In the genomic region with DNA sequence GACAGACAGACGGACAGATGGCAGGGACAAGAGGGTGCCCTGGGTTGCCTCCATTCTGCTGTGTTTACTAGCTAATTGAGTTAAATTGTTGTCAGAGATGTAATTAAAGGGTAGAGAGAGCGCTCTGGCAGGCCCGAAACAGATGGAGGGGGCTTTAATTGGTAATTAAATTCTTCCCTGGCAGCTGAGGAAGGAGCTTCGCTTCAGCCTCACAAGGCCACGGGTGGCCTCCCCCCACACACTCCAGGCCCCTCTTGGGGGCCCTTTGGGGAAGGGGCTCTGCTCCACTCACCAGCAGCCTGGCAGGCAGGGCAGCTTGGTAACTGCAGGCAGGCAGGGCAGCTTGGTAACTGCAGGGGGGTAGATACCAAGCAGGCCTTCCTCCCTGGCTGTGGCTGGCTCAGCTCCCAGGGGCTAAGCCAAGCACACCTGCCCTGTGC, we compare ENCODE assay signal across 12 mouse cellular contexts. TPM values are rescaled to one million over a fixed set of nuclear protein-coding genes. Genes with fewer than 3 reads are reported as not detected.
DNase-seq lines count a peak whose midpoint lies in the region; ATAC-seq and TF ChIP-seq lines count a peak whose summit lies in the region.
"Had no signal": no experiment of that assay in that cellular context is flagged by ENCODE, and none has a peak within 500 bp of the region (broad histone marks: within the 10 kb centered on the region; RNA-seq: fewer than 3 reads in every experiment).

No protein-coding gene starts in this region.

- no peaks in the 10 kb centered on the region for H3K4me1 ChIP-seq in kidney, postnatal 0 days (replicated peaks; ENCODE audit: insufficient read depth, low read length)
- peaks cover 46% of the 10 kb centered on the region for H3K4me1 ChIP-seq in forebrain, embryonic 13.5 days
- H3K4me1 ChIP-seq in limb, embryonic 12.5 days (replicated peaks): peaks cover 9% of the 10 kb centered on the region
- H3K4me1 ChIP-seq: heart, embryonic 15.5 days had no signal

- H3K4me2 ChIP-seq in kidney, postnatal 0 days (ENCODE audit: low read length): no peak overlapping the region
- peak overlapping the region; percentile 35 for H3K4me2 ChIP-seq in forebrain, embryonic 13.5 days
- H3K4me2 ChIP-seq in limb, embryonic 12.5 days: no peak overlapping the region
- H3K4me2 ChIP-seq: heart, embryonic 15.5 days had no signal

- no peaks in the 10 kb centered on the region for H3K27me3 ChIP-seq in kidney, postnatal 0 days (ENCODE audit: insufficient read depth, low read length)
- H3K27me3 ChIP-seq in forebrain, embryonic 13.5 days: no peaks in the 10 kb centered on the region
- no peaks in the 10 kb centered on the region for H3K27me3 ChIP-seq in limb, embryonic 12.5 days
- H3K27me3 ChIP-seq: heart, embryonic 15.5 days had no signal

- 39% methylated on average over 5 of the region's 5 CpGs for WGBS in kidney, postnatal 0 days
- WGBS in forebrain, embryonic 13.5 days: 6% methylated on average over 5 of the region's 5 CpGs
- WGBS in limb, embryonic 12.5 days: 8% methylated on average over 5 of the region's 5 CpGs

- DNase-seq in kidney, postnatal 0 days (ENCODE audit: low spot score): no peak
- DNase-seq in kidney, postnatal 36 days: no peak
- peak; percentile 80 for DNase-seq in retina, embryonic 14.5 days (ENCODE audit: low spot score)
- DNase-seq in adipocyte (ENCODE audit: low spot score): no peak
- DNase-seq in kidney, adult 18-20 months: no peak
- DNase-seq in left cerebral cortex, postnatal 25 days (ENCODE audit: low spot score in 2 of 2): no peak
- DNase-seq: kidney, adult 9 months; lung, adult 2 months had no signal

- no peak for TF ChIP-seq CTCF in kidney, postnatal 0 days (IDR thresholded peaks at IDR 0.05; ENCODE audit: low read depth)

- H3K27ac ChIP-seq in kidney, postnatal 0 days: no peak overlapping the region
- H3K27ac ChIP-seq in forebrain, embryonic 13.5 days: peak overlapping the region; percentile 96
- H3K27ac ChIP-seq in limb, embryonic 12.5 days: no peak overlapping the region
- H3K27ac ChIP-seq: heart, embryonic 15.5 days had no signal

- intact Hi-C loops in left cerebral cortex, postnatal 25 days (cut with DNase I): no loop called here

- 0 out of 2 replicates have a peak overlapping the region, but pooled peaks have one; percentile 14 for H3K9ac ChIP-seq in kidney, postnatal 0 days (ENCODE audit: low read depth, low read length)
- peak overlapping the region; percentile 52 for H3K9ac ChIP-seq in forebrain, embryonic 13.5 days
- peak overlapping the region; percentile 47 for H3K9ac ChIP-seq in limb, embryonic 12.5 days (replicated peaks)
- H3K9ac ChIP-seq: heart, embryonic 15.5 days had no signal

- ATAC-seq in kidney, postnatal 0 days (replicated peaks; ENCODE audit: low FRiP score, low read depth): no peak
- ATAC-seq in forebrain, embryonic 13.5 days: peak; percentile 96
- no peak for ATAC-seq in limb, embryonic 12.5 days (ENCODE audit: insufficient number of reproducible peaks, insufficient read depth, low FRiP score, low TSS enrichment, low read depth)

- no peaks in the 10 kb centered on the region for H3K36me3 ChIP-seq in kidney, postnatal 0 days (ENCODE audit: insufficient read depth, low read length)
- no peaks in the 10 kb centered on the region for H3K36me3 ChIP-seq in forebrain, embryonic 13.5 days (ENCODE audit: poor library complexity, severe bottlenecking)
- H3K36me3 ChIP-seq in limb, embryonic 12.5 days: no peaks in the 10 kb centered on the region
- H3K36me3 ChIP-seq: heart, embryonic 15.5 days had no signal

- H3K4me3 ChIP-seq in kidney, postnatal 0 days (replicated peaks; ENCODE audit: low read depth, low read length): no peak overlapping the region
- H3K4me3 ChIP-seq in forebrain, embryonic 13.5 days: no peak overlapping the region
- no peak overlapping the region for H3K4me3 ChIP-seq in limb, embryonic 12.5 days (replicated peaks)
- H3K4me3 ChIP-seq: heart, embryonic 15.5 days had no signal

- H3K9me3 ChIP-seq in kidney, postnatal 0 days (replicated peaks; ENCODE audit: low read length): no peaks in the 10 kb centered on the region
- no peaks in the 10 kb centered on the region for H3K9me3 ChIP-seq in forebrain, embryonic 13.5 days (replicated peaks)
- H3K9me3 ChIP-seq in limb, embryonic 12.5 days: no peaks in the 10 kb centered on the region
- H3K9me3 ChIP-seq: heart, embryonic 15.5 days had no signal

RNA-seq across cellular contexts. Expression of a gene that starts 30.4 kb away (rescaled TPM):
- 77.8 and 81.6 TPM in 2 replicates for polyA plus RNA-seq in kidney, postnatal 0 days (2015; fragmentation: Nextera tagmentation; extraction: Ambion mirVana)
- 102 and 104 TPM in 2 replicates for polyA plus RNA-seq in forebrain, embryonic 13.5 days (2015; fragmentation: Nextera tagmentation; extraction: Ambion mirVana)
- 87.8 and 89.6 TPM in 2 replicates for polyA plus RNA-seq in limb, embryonic 12.5 days (2016; fragmentation: Nextera tagmentation; extraction: Ambion mirVana)
- total RNA-seq in left cerebral cortex, postnatal 25 days (2021): 10 to 100 TPM; 28.1 to 32.3 TPM

RNA-seq across cellular contexts. Expression of a gene that starts 36.3 kb away (rescaled TPM):
- polyA plus RNA-seq in kidney, postnatal 0 days (2015; fragmentation: Nextera tagmentation; extraction: Ambion mirVana): 125 TPM in 2 replicates
- polyA plus RNA-seq in forebrain, embryonic 13.5 days (2015; fragmentation: Nextera tagmentation; extraction: Ambion mirVana): 12.3 and 13.8 TPM in 2 replicates
- 78.1 and 88.3 TPM in 2 replicates for polyA plus RNA-seq in limb, embryonic 12.5 days (2016; fragmentation: Nextera tagmentation; extraction: Ambion mirVana)
- total RNA-seq in left cerebral cortex, postnatal 25 days (2021): 1 to 10 TPM; 3.8 to 6.0 TPM

RNA-seq across cellular contexts. Expression of a gene that starts 42.0 kb away (rescaled TPM):
- polyA plus RNA-seq in kidney, postnatal 0 days (2015; fragmentation: Nextera tagmentation; extraction: Ambion mirVana): 76.5 and 88.2 TPM in 2 replicates
- polyA plus RNA-seq in forebrain, embryonic 13.5 days (2015; fragmentation: Nextera tagmentation; extraction: Ambion mirVana): 0.08 and 0.25 TPM in 2 replicates
- 0.84 and 1.1 TPM in 2 replicates for polyA plus RNA-seq in limb, embryonic 12.5 days (2016; fragmentation: Nextera tagmentation; extraction: Ambion mirVana)
- not detected for total RNA-seq in left cerebral cortex, postnatal 25 days (2021)
- total RNA-seq: left cerebral cortex, adult 8-10 months had no signal

RNA-seq across cellular contexts. Expression of a gene that starts 56.2 kb away (rescaled TPM):
- polyA plus RNA-seq in kidney, postnatal 0 days (2015; fragmentation: Nextera tagmentation; extraction: Ambion mirVana): 77.3 and 88.0 TPM in 2 replicates
- 49.0 and 56.2 TPM in 2 replicates for polyA plus RNA-seq in forebrain, embryonic 13.5 days (2015; fragmentation: Nextera tagmentation; extraction: Ambion mirVana)
- polyA plus RNA-seq in limb, embryonic 12.5 days (2016; fragmentation: Nextera tagmentation; extraction: Ambion mirVana): 66.3 and 70.1 TPM in 2 replicates
- 100 to 1,000 TPM; 258 to 264 TPM for total RNA-seq in left cerebral cortex, postnatal 25 days (2021)

RNA-seq across cellular contexts. Expression of a gene that starts 57.9 kb away (rescaled TPM):
- polyA plus RNA-seq in kidney, postnatal 0 days (2015; fragmentation: Nextera tagmentation; extraction: Ambion mirVana): 31.7 and 33.2 TPM in 2 replicates
- 13.9 and 20.0 TPM in 2 replicates for polyA plus RNA-seq in forebrain, embryonic 13.5 days (2015; fragmentation: Nextera tagmentation; extraction: Ambion mirVana)
- 18.4 and 19.7 TPM in 2 replicates for polyA plus RNA-seq in limb, embryonic 12.5 days (2016; fragmentation: Nextera tagmentation; extraction: Ambion mirVana)
- 10 to 100 TPM; 37.4 to 37.5 TPM for total RNA-seq in left cerebral cortex, postnatal 25 days (2021)

Comparison
In these comparisons a context has a peak if more than half of its experiments do, and no peak if none do; other contexts are left out.
1. RNA of a gene that starts 42.0 kb away (polyA plus RNA-seq): 76.5 to 88.2 TPM in kidney, postnatal 0 days; 0.84 to 1.1 TPM in limb, embryonic 12.5 days and 0.08 to 0.25 TPM in forebrain, embryonic 13.5 days; every median in the first group is over 10 times any median in the second.
2. Peak in every context shown above with its lines, with median percentiles within 50 percentile points of each other: H3K9ac ChIP-seq.